Mouse (Mus musculus) midbrain, embryonic 10.5 days (tissue): ENCODE data around the gene Camta1. TPM values are rescaled to one million over a fixed set of nuclear protein-coding genes. Genes with fewer than 3 reads are reported as not detected.

Experiments
- DNase-seq: peaks from one replicate; pipeline ENCODE4 v3.0.0-alpha.2; 2017; ENCODE audit warnings: low spot score
- H3K27ac ChIP-seq: fragments of 300-500 bp; sonication (generic); replicated peaks from 2 replicates; pipeline ENCODE4 v1.5.1; 2016; ENCODE audit warnings: mild to moderate bottlenecking
- H3K27me3 ChIP-seq: fragments of 300-500 bp; sonication (generic); 2 replicates; pipeline ENCODE4 v1.6.1; 2016; ENCODE audit warnings: low read depth, mild to moderate bottlenecking; ENCODE audit not compliant: poor library complexity, severe bottlenecking
- H3K36me3 ChIP-seq: fragments of 300-500 bp; sonication (generic); 2 replicates; pipeline ENCODE4 v1.6.1; 2016; ENCODE audit warnings: mild to moderate bottlenecking, moderate library complexity
- H3K4me1 ChIP-seq: fragments of 300-500 bp; sonication (generic); 2 replicates; pipeline ENCODE4 v1.6.1; 2016
- H3K4me3 ChIP-seq: fragments of 300-500 bp; sonication (generic); 2 replicates; pipeline ENCODE4 v1.5.1; 2016; ENCODE audit warnings: mild to moderate bottlenecking, moderate library complexity
- H3K9me3 ChIP-seq: fragments of 300-500 bp; sonication (generic); replicated peaks from 2 replicates; pipeline ENCODE4 v1.6.1; 2016; ENCODE audit warnings: mild to moderate bottlenecking
- WGBS: fragments of 180-500 bp; shearing (Covaris S2); methylation state at CpG from one replicate; pipeline ENCODE4 v1.1.7; 2016; 5-methylcytosine and 5-hydroxymethylcytosine counted together
- polyA plus RNA-seq: library from polyadenylated mRNA; unstranded; fragments of >200 nt; fragmentation: Nextera tagmentation; extraction: Ambion mirVana; gene quantifications from 2 replicates; pipeline ENCODE4 v1.2.1, GENCODE M21; 2016

Gene Camta1
- polyA plus RNA-seq, 1 experiment from 2014 or later: 137 TPM

GRCm38 (mm10) chr4:151215866-151216265 is 645.8 kb downstream of the Camta1 start:
- Histone ChIP-seq H3K36me3 (no peaks in the 10 kb centered on the region), H3K27ac (no peak overlapping the region), H3K4me1 (0 out of 2 replicates have a peak, but pooled peaks cover 7% of the 10 kb centered on the region), H3K9me3 (no peaks in the 10 kb centered on the region), H3K27me3 (no peaks in the 10 kb centered on the region), H3K4me3 (no peak overlapping the region)
- no peak for DNase-seq
- WGBS: 71% methylated on average over 4 of the region's 4 CpGs

GRCm38 (mm10) chr4:151215179-151215578 is 646.5 kb downstream of the Camta1 start:
- no peaks in the 10 kb centered on the region for H3K27me3 ChIP-seq
- H3K36me3 ChIP-seq: no peaks in the 10 kb centered on the region
- no peak overlapping the region for H3K4me3 ChIP-seq
- DNase-seq: no peak
- H3K27ac ChIP-seq: no peak overlapping the region
- no peaks in the 10 kb centered on the region for H3K9me3 ChIP-seq
- WGBS: 57% methylated on average over 1 of the region's 1 CpGs
- 0 out of 2 replicates have a peak, but pooled peaks cover 7% of the 10 kb centered on the region for H3K4me1 ChIP-seq

- DNase-seq: no peak
- no peak overlapping the region for H3K4me3 ChIP-seq
- no peaks in the 10 kb centered on the region for H3K36me3 ChIP-seq
- 0 out of 2 replicates have a peak, but pooled peaks cover 6% of the 10 kb centered on the region for H3K4me1 ChIP-seq
- WGBS: 77% methylated on average over 11 of the region's 11 CpGs
- H3K9me3 ChIP-seq: no peaks in the 10 kb centered on the region
- H3K27me3 ChIP-seq: no peaks in the 10 kb centered on the region
- no peak overlapping the region for H3K27ac ChIP-seq
Measured at GRCm38 (mm10) chr4:151213475-151213874, 648.2 kb downstream of the Camta1 start.

GRCm38 (mm10) chr4:151211992-151212391 is 649.7 kb downstream of the Camta1 start:
- 93% methylated on average over 6 of the region's 6 CpGs for WGBS
- H3K36me3 ChIP-seq: no peaks in the 10 kb centered on the region

GRCm38 (mm10) chr4:151207566-151207965 is 654.1 kb downstream of the Camta1 start:
- Histone ChIP-seq H3K4me1 (no peaks in the 10 kb centered on the region), H3K36me3 (no peaks in the 10 kb centered on the region), H3K4me3 (no peak overlapping the region), H3K27ac (no peak overlapping the region), H3K27me3 (no peaks in the 10 kb centered on the region), H3K9me3 (no peaks in the 10 kb centered on the region)
- 83% methylated on average over 7 of the region's 7 CpGs for WGBS
- DNase-seq: no peak

More at GRCm38 (mm10) chr4:151211992-151212391, 649.7 kb downstream of the Camta1 start:
- Histone ChIP-seq H3K4me3 (no peak overlapping the region), H3K27me3 (no peaks in the 10 kb centered on the region), H3K27ac (no peak overlapping the region), H3K9me3 (no peaks in the 10 kb centered on the region), H3K4me1 (0 out of 2 replicates have a peak, but pooled peaks cover 5% of the 10 kb centered on the region)
- DNase-seq: no peak

GRCm38 (mm10) chr4:151202891-151203290 is 658.8 kb downstream of the Camta1 start:
- Histone ChIP-seq H3K27ac (no peak overlapping the region), H3K4me3 (no peak overlapping the region), H3K9me3 (no peaks in the 10 kb centered on the region), H3K27me3 (no peaks in the 10 kb centered on the region), H3K4me1 (no peaks in the 10 kb centered on the region), H3K36me3 (no peaks in the 10 kb centered on the region)
- WGBS: 79% methylated on average over 6 of the region's 6 CpGs
- DNase-seq: no peak

GRCm38 (mm10) chr4:151200316-151200715 is 661.4 kb downstream of the Camta1 start:
- H3K4me3 ChIP-seq: no peak overlapping the region
- H3K36me3 ChIP-seq: no peaks in the 10 kb centered on the region
- peaks cover 4% of the 10 kb centered on the region; the same call in 1 of the 2 replicates for H3K4me1 ChIP-seq
- DNase-seq: no peak
- H3K27me3 ChIP-seq: no peaks in the 10 kb centered on the region
- H3K27ac ChIP-seq: no peak overlapping the region
- H3K9me3 ChIP-seq: no peaks in the 10 kb centered on the region
- whole genome bisulfite sequencing: 86% methylated on average over 9 of the region's 9 CpGs

- Histone ChIP-seq H3K4me3 (no peak overlapping the region), H3K27me3 (no peaks in the 10 kb centered on the region), H3K36me3 (no peaks in the 10 kb centered on the region), H3K4me1 (peaks cover 20% of the 10 kb centered on the region), H3K27ac (no peak overlapping the region), H3K9me3 (no peaks in the 10 kb centered on the region)
- WGBS: 42% methylated on average over 10 of the region's 10 CpGs
- no peak for DNase-seq
Measured at GRCm38 (mm10) chr4:151195126-151195525, 666.5 kb downstream of the Camta1 start.

- Histone ChIP-seq H3K36me3 (no peaks in the 10 kb centered on the region), H3K9me3 (no peaks in the 10 kb centered on the region), H3K27ac (no peak overlapping the region), H3K27me3 (no peaks in the 10 kb centered on the region), H3K4me3 (no peak overlapping the region; the same call in 1 of the 2 replicates), H3K4me1 (peaks cover 20% of the 10 kb centered on the region)
- DNase-seq: no peak
- 46% methylated on average over 4 of the region's 4 CpGs for WGBS
Measured at GRCm38 (mm10) chr4:151194715-151195097, 667.0 kb downstream of the Camta1 start.

GRCm38 (mm10) chr4:151194030-151194714 is 667.5 kb downstream of the Camta1 start:
- Histone ChIP-seq H3K4me3 (no peak overlapping the region; the same call in 1 of the 2 replicates), H3K27ac (peak overlapping the region; percentile 33; the same call in 1 of the 2 replicates), H3K36me3 (no peaks in the 10 kb centered on the region), H3K9me3 (no peaks in the 10 kb centered on the region), H3K27me3 (no peaks in the 10 kb centered on the region), H3K4me1 (peaks cover 20% of the 10 kb centered on the region)
- WGBS: 33% methylated on average over 11 of the region's 11 CpGs
- DNase-seq: no peak

- 14% methylated on average over 8 of the region's 8 CpGs for WGBS
- no peak overlapping the region for H3K27ac ChIP-seq
- H3K4me1 ChIP-seq: no peaks in the 10 kb centered on the region
Measured at GRCm38 (mm10) chr4:151186447-151186846, 675.2 kb downstream of the Camta1 start.

GRCm38 (mm10) chr4:151185750-151186149 is 675.9 kb downstream of the Camta1 start:
- Histone ChIP-seq H3K9me3 (no peaks in the 10 kb centered on the region), H3K4me3 (no peak overlapping the region), H3K36me3 (no peaks in the 10 kb centered on the region), H3K27ac (no peak overlapping the region), H3K4me1 (peaks cover 4% of the 10 kb centered on the region), H3K27me3 (no peaks in the 10 kb centered on the region)
- DNase-seq: no peak
- 12% methylated on average over 1 of the region's 1 CpGs for WGBS

More at GRCm38 (mm10) chr4:151186447-151186846, 675.2 kb downstream of the Camta1 start:
- DNase-seq: peak; percentile 65
- Histone ChIP-seq H3K36me3 (no peaks in the 10 kb centered on the region), H3K9me3 (no peaks in the 10 kb centered on the region), H3K27me3 (no peaks in the 10 kb centered on the region), H3K4me3 (no peak overlapping the region)

- H3K27ac ChIP-seq: no peak overlapping the region
- no peaks in the 10 kb centered on the region for H3K36me3 ChIP-seq
- H3K27me3 ChIP-seq: no peaks in the 10 kb centered on the region
- WGBS: 58% methylated on average over 7 of the region's 7 CpGs
- peaks cover 28% of the 10 kb centered on the region for H3K4me1 ChIP-seq
- no peaks in the 10 kb centered on the region for H3K9me3 ChIP-seq
- H3K4me3 ChIP-seq: no peak overlapping the region
- no peak for DNase-seq
Measured at GRCm38 (mm10) chr4:151180394-151180902, 681.2 kb downstream of the Camta1 start.
